Mouse (Mus musculus) thymus, postnatal 10 days (tissue): ENCODE data around the gene Ugt1a7c.
A peak's percentile ranks its signal among the peaks of the same experiment; 100 is the strongest.

ENCODE experiments used
- DNase-seq, 2 experiments: peaks; one replicate each; pipeline ENCODE4 v3.0.0; 2021; ENCODE audit warnings: low spot score in 2 of 2

Gene Ugt1a7c

GRCm38 (mm10) chr1:88197443-88197842, 102.6 kb downstream of the Ugt1a7c start:
- no peak for DNase-seq

- DNase-seq, result no peak
Measured at GRCm38 (mm10) chr1:88199996-88200395, 105.1 kb downstream of the Ugt1a7c start.

GRCm38 (mm10) chr1:88200456-88200855, 105.6 kb downstream of the Ugt1a7c start, which contains the start of gene Ugt1a2:
Gene Ugt1a2, plus strand, starts transcription at chr1:88200601.
- no peak for DNase-seq

GRCm38 (mm10) chr1:88205294-88205922, 110.5 kb downstream of the Ugt1a7c start, which contains the start of gene Dnajb3:
Gene Dnajb3, minus strand, starts transcription at chr1:88205782.
- peak; percentile 73 to 80 for DNase-seq

- DNase-seq, result no peak
Measured at GRCm38 (mm10) chr1:88206843-88207479, 112.1 kb downstream of the Ugt1a7c start.

- DNase-seq, result no peak
Measured at GRCm38 (mm10) chr1:88211812-88212211, 117.0 kb downstream of the Ugt1a7c start, which contains the start of gene Ugt1a1. Gene Ugt1a1, plus strand, starts transcription at chr1:88211959.

GRCm38 (mm10) chr1:88212341-88213045, 117.6 kb downstream of the Ugt1a7c start:
- DNase-seq, result no peak

- no peak for DNase-seq
Measured at GRCm38 (mm10) chr1:88213061-88213460, 118.2 kb downstream of the Ugt1a7c start.

- DNase-seq, result no peak
Measured at GRCm38 (mm10) chr1:88213766-88214461, 119.1 kb downstream of the Ugt1a7c start.

- DNase-seq, result no peak
Measured at GRCm38 (mm10) chr1:88214462-88214952, 119.6 kb downstream of the Ugt1a7c start.

- no peak for DNase-seq
Measured at GRCm38 (mm10) chr1:88215466-88216380, 120.9 kb downstream of the Ugt1a7c start.

- DNase-seq, result no peak
Measured at GRCm38 (mm10) chr1:88216551-88216950, 121.7 kb downstream of the Ugt1a7c start.

GRCm38 (mm10) chr1:88217144-88217543, 122.3 kb downstream of the Ugt1a7c start:
- no peak for DNase-seq

GRCm38 (mm10) chr1:88217576-88217975, 122.7 kb downstream of the Ugt1a7c start:
- DNase-seq, result no peak

GRCm38 (mm10) chr1:88218051-88218450, 123.2 kb downstream of the Ugt1a7c start:
- DNase-seq, result peak in 1 of 2 experiments; percentile 25

- DNase-seq, result no peak
Measured at GRCm38 (mm10) chr1:88218591-88218990, 123.7 kb downstream of the Ugt1a7c start.

GRCm38 (mm10) chr1:88219054-88219453, 124.2 kb downstream of the Ugt1a7c start:
- peak in 1 of 2 experiments; percentile 20 for DNase-seq

- DNase-seq, result peak in 1 of 2 experiments; percentile 11
Measured at GRCm38 (mm10) chr1:88220336-88220735, 125.5 kb downstream of the Ugt1a7c start.

GRCm38 (mm10) chr1:88222216-88222615, 127.4 kb downstream of the Ugt1a7c start:
- no peak for DNase-seq

GRCm38 (mm10) chr1:88223011-88223515, 128.2 kb downstream of the Ugt1a7c start:
- DNase-seq, result peak in 1 of 2 experiments; percentile 7
